Mouse (Mus musculus) CD8-positive naive resting alpha-beta T cell, adult 2 months (primary cell): Measurements from ENCODE around the gene Ppp1r15b.
A peak's percentile ranks its signal among the peaks of the same experiment; 100 is the strongest.

Source experiments
- DNase-seq, 2 experiments: peaks; one replicate each; pipeline ENCODE4 v3.0.0; 2022; ENCODE audit warnings: low read depth in 2 of 2, low spot score in 2 of 2

Ppp1r15b gene

GRCm38 (mm10) chr1:133155270-133155669, 24.3 kb downstream of the Ppp1r15b start:
- no peak for DNase-seq

DNA sequence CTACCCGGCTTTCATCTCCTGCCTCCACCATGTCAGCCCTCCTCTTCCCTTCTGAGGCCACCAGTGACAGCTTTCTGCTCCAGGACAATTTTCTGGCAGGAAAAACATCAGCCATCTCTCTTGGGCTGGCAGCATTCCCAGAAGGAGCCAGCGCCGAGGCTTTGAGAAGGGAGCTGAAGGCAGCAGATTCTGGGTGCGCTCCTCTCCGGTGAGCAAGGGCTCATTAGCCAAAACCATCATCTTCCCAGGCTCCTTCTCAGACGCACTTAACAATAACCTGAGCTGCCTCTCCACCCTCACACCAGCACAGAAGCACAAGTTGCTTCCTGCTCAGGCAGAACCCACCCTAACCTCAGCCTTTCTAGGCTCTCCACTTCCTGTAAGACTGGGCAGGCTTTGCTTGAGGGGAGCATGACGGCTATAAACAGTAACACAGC, 28.2 kb downstream of the Ppp1r15b start:
- DNase-seq: peak; percentile 76

- DNase-seq: no peak
These were observed 30.6 kb downstream of the Ppp1r15b start for GRCm38 (mm10) chr1:133161559-133161958.

DNA sequence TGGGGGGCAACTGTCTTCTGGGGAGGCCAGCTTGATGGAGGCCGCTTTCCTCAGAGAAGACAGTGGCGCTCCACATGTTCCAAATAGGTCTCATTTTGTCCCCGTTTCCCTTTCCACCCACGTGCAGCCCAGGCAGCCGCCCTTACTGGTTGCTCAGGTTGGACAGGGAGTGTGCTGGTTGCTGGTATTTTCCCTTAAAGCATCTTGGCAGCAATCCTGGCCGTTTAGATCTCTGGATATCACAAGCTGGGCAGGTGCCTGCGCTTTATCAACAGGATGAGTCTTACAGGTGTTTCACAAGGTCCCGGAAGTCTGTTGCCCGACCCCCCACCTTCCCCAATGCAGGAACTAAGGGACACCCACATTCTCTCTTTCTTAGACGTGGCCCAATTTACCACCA, 31.1 kb downstream of the Ppp1r15b start:
- no peak for DNase-seq

- DNase-seq: no peak
These were observed 32.0 kb downstream of the Ppp1r15b start for GRCm38 (mm10) chr1:133162981-133163380.

- peak; percentile 14 to 36 for DNase-seq
These were observed 33.0 kb downstream of the Ppp1r15b start, which contains the start of gene Plekha6 for GRCm38 (mm10) chr1:133163820-133164431. Plekha6 (plus strand) TSS chr1:133164210.

DNA sequence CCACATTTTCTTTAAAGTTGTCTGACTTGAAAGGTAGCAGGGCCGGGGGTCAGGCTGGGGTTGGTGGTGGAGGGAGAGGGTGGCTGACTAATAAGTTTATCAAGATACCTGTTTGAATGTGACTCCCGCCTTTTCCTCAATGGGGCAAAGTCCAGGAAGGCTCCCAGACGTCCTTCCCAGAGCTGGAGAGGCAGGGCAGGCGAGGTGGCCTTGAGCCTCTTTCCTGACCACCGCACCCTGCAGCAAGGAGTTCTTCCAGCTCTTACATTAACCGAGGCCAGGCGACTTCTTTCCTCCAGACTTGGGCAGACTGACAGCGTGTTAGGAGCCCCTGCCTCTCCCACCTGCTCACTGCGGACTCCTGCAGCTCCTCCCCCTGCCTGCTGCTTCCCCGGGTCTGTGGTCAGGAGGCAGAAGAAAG, 33.7 kb downstream of the Ppp1r15b start:
- DNase-seq: peak in 1 of 2 experiments; percentile 21

DNA sequence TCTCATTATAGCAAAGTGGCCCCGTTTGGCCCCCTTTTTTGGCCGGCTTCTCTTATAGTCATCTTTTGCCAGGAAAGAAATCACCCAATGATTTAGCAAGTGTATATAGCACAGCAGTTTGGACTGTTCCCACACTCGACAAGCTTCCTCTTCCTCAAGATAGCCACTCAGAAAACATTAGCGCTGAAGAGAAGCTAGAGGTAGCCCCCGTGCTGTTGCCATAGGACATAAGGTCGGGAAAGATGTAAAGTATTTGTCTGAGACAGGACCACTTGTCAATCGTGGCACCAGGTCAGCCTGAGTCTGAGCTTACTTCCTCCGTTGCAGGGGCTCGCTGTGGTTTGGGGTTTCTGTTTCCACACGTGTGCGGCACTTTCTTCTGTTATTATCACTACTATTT, 34.2 kb downstream of the Ppp1r15b start:
- no peak for DNase-seq

DNA sequence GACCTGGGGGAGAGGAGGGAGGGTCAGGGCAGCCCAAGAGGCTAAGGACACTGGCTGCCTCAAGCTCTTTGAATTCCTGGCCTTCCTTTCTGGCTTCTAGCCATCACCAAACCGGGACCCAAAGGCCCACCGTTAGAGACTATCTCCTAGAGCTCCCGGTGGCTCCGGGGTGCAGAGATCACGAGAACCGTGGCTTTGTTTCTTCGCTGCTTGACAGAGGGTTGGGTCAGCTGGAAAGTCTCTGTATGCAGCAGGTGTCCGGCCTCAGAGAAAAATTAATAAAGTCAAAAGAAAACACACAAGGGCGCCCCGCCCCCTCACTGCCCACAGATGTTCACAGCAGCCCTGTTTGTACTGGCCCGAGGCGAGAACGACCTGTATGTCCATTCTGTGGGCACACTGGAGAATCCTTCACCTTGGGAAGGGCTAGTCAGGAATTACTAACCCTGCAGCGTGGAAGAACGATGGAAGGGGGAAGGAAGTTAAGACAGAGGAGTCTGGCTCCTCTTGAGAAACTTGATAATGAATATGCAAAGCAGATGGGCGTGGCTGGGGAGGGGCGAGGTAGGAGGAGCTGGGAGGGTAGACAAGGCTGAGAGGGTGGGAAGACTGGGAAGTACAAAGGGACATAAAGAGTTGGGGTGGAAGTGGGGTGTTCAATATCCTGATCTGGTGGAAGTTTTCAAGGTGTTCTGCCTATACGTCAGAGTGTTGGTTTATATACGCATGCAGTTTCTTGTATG, 37.5 kb downstream of the Ppp1r15b start:
- no peak for DNase-seq

DNA sequence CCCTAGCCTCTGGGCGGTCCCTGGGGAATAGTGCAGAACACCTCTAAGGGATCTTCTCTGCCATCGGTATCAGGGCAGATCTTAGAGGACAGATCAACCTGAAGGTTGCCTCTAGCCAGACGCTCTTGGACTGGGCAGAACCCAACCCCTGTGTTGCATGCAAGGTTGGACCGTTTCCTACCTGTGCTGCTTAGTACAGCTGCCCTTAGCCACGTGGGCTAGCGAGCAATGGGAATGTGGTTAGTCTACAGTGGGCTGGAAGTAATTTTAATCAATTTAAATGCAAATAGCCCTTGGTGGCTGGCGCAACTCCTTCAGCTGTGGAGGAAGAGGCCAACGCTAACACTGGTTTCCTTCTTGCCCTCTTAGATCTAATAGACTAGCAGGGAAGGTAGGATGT, 39.3 kb downstream of the Ppp1r15b start:
- DNase-seq: no peak

DNA sequence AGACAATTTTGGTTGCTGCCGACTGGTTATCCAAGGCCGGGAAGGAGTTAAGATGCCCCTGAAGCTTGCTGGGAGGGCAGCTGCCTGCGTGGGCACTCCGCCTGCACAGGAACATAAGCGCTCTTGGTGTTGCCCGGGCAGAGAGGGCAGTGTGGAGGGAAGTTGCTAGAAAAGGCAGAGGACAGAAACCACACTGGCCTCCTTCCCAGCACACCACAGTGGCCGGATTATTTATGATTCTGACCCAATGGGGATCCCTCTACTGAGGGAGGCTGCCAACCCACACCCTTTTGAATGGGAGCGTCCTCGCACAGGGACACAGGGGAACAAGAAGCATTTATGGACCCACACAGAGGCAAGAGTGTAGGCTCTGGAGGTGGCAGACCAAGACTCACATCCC, 40.4 kb downstream of the Ppp1r15b start:
- DNase-seq: no peak

- peak in 1 of 2 experiments; percentile 20 for DNase-seq
These were observed 44.2 kb downstream of the Ppp1r15b start for GRCm38 (mm10) chr1:133175150-133175549.

DNA sequence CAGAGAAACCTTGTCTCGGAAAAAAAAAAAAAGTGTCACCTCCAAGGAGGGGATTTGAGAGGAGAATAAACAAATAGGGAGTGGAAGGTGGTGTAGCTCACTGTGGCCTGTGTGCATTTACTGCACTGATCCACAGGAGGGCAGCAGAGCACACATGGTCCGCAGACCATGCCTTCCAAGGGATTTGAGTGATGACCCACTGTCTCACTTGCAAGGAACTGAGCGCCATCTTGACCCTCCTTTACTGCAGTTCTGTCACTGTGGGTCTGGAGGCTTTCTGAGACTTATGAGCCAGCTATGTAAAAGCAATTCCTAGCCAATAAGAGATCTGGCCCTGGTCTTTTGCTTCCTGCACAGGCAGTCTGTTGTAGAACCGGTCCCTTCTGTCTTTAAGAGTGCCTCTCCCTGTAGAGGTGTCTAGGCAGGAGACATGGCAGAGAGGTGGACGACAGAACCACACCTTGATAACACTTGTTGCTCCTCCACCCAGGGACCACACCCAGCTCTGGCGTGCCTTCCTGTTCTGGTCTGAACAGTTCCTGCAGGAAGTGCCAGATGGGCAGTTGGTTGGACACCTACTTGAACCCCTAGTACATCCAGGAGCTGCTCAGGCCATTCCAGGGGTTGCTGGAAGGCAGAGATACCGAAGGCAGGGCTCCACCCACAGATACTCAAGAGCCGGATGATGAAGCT, 46.7 kb downstream of the Ppp1r15b start:
- peak in 1 of 2 experiments; percentile 16 for DNase-seq

- no peak for DNase-seq
These were observed 47.9 kb downstream of the Ppp1r15b start for GRCm38 (mm10) chr1:133178732-133179440.

- DNase-seq: peak; percentile 48 to 65
These were observed 50.4 kb downstream of the Ppp1r15b start for GRCm38 (mm10) chr1:133181072-133182015.

DNA sequence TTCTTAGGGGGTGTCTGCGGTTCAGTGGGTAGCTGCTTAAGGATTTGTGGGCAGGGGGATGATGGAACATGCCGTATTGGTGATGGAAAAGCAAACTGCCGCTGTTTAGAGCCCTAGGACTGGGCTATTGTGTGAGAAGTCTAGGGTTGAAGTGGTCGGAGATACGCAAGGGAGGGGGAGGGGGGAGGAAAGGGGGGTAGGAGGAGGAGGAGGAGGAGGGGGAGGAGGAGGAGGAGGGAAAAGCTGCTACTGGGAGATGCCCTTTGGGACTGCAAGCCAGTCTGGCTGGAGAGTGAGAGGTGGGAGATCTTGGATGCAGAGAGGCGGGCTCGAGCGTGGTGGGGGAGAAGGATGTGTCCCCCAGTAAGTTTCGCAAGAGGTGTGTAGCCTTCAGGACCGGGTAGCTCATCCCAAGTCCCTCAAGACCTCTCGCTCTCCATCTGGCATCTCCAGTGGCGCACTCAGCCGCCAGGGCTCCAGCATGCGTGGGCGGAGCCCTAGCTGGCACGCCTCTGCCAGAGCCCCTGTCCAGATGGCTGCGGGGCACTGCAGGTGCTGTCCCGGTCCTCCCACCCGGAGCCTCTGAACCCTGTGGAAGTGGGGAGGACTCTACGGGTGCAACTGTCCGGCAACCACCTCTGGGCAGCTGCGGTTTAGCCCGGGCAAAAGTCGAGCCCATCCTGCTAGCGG, 51.2 kb downstream of the Ppp1r15b start:
- no peak for DNase-seq

GRCm38 (mm10) chr1:133182706-133183095, 51.8 kb downstream of the Ppp1r15b start:
- DNase-seq: no peak

GRCm38 (mm10) chr1:133183141-133183925, 52.4 kb downstream of the Ppp1r15b start:
- no peak for DNase-seq
